Mouse (Mus musculus) stomach, embryonic 16.5 days (tissue): ENCODE results near the gene Mansc4. TPM values are rescaled to one million over a fixed set of nuclear protein-coding genes. Genes with fewer than 3 reads are reported as not detected.

Source experiments
- ATAC-seq: fragments of 200-750 bp; cut with Nextera tagmentation; 2 replicates; pipeline ENCODE4 v1.8.0; 2017; ENCODE audit warnings: moderate number of reproducible peaks, moderate TSS enrichment; ENCODE audit not compliant: insufficient read depth, low FRiP score
- H3K27ac ChIP-seq: fragments of 300-500 bp; sonication (generic); 2 replicates; pipeline ENCODE4 v1.5.1; 2014; ENCODE audit warnings: low read length
- H3K27me3 ChIP-seq: fragments of 300-500 bp; sonication (generic); 2 replicates; pipeline ENCODE4 v1.6.1; 2014; ENCODE audit warnings: low read length, control low read depth, mixed read lengths; ENCODE audit not compliant: control insufficient read depth, insufficient read depth
- H3K36me3 ChIP-seq: fragments of 300-500 bp; sonication (generic); 2 replicates; pipeline ENCODE4 v1.6.1; 2014; ENCODE audit warnings: low read length; ENCODE audit not compliant: control insufficient read depth, insufficient read depth
- H3K4me1 ChIP-seq: fragments of 300-500 bp; sonication (generic); 2 replicates; pipeline ENCODE4 v1.6.1; 2014; ENCODE audit warnings: low read length, control low read depth, mixed read lengths; ENCODE audit not compliant: control insufficient read depth, insufficient read depth
- H3K4me2 ChIP-seq: fragments of 300-500 bp; sonication (generic); 2 replicates; pipeline ENCODE4 v1.6.1; 2014; ENCODE audit warnings: low read depth, low read length, mixed read lengths
- H3K4me3 ChIP-seq: fragments of 300-500 bp; sonication (generic); replicated peaks from 2 replicates; pipeline ENCODE4 v1.5.1; 2014; ENCODE audit warnings: mild to moderate bottlenecking, low read length
- H3K9ac ChIP-seq: fragments of 300-500 bp; sonication (generic); 2 replicates; pipeline ENCODE4 v1.6.1; 2014; ENCODE audit warnings: low read length
- H3K9me3 ChIP-seq: fragments of 300-500 bp; sonication (generic); replicated peaks from 2 replicates; pipeline ENCODE4 v1.6.1; 2016; ENCODE audit warnings: low read length, control low read depth; ENCODE audit not compliant: control insufficient read depth
- WGBS: fragments of 180-500 bp; shearing (Covaris S2); extraction: QIAGEN DNeasy Blood & Tissue Kit; methylation state at CpG from one replicate; pipeline ENCODE4 v1.1.7; 2014; 5-methylcytosine and 5-hydroxymethylcytosine counted together
- polyA plus RNA-seq: library from polyadenylated mRNA; unstranded; fragments of >200 nt; fragmentation: Nextera tagmentation; extraction: Ambion mirVana; gene quantifications from 2 replicates; pipeline ENCODE4 v1.2.1, GENCODE M21; 2015

Gene Mansc4
- polyA plus RNA-seq, 1 experiment from 2014 or later, result 2.6 TPM

GRCm38 (mm10) chr6:147062694-147063093 lies 24.1 kb downstream of the Mansc4 start:
- Histone ChIP-seq H3K27me3 (no peaks in the 10 kb centered on the region), H3K4me3 (no peak overlapping the region), H3K27ac (no peak overlapping the region), H3K9me3 (no peaks in the 10 kb centered on the region), H3K4me2 (no peak overlapping the region), H3K36me3 (peaks cover 3% of the 10 kb centered on the region; the same call in 1 of the 2 replicates), H3K9ac (no peak overlapping the region), H3K4me1 (no peaks in the 10 kb centered on the region)
- WGBS, result 81% methylated on average over 7 of the region's 7 CpGs
- no peak for ATAC-seq

GRCm38 (mm10) chr6:147062034-147062433 lies 24.8 kb downstream of the Mansc4 start:
- H3K9me3 ChIP-seq, result no peaks in the 10 kb centered on the region
- peaks cover 3% of the 10 kb centered on the region; the same call in 1 of the 2 replicates for H3K36me3 ChIP-seq
- H3K9ac ChIP-seq, result no peak overlapping the region
- H3K4me2 ChIP-seq, result no peak overlapping the region
- H3K4me1 ChIP-seq, result no peaks in the 10 kb centered on the region
- H3K27ac ChIP-seq, result no peak overlapping the region
- H3K4me3 ChIP-seq, result no peak overlapping the region
- no peak for ATAC-seq
- 66% methylated on average over 7 of the region's 7 CpGs for WGBS
- H3K27me3 ChIP-seq, result no peaks in the 10 kb centered on the region

- no peak for ATAC-seq
Measured at GRCm38 (mm10) chr6:147061630-147062029, 25.2 kb downstream of the Mansc4 start.

GRCm38 (mm10) chr6:147059326-147059725 lies 27.5 kb downstream of the Mansc4 start:
- H3K4me2 ChIP-seq, result no peak overlapping the region
- H3K27ac ChIP-seq, result no peak overlapping the region
- H3K4me3 ChIP-seq, result no peak overlapping the region
- ATAC-seq, result no peak
- no peaks in the 10 kb centered on the region for H3K27me3 ChIP-seq
- no peaks in the 10 kb centered on the region for H3K9me3 ChIP-seq
- no peak overlapping the region for H3K9ac ChIP-seq
- no peaks in the 10 kb centered on the region for H3K4me1 ChIP-seq
- peaks cover 3% of the 10 kb centered on the region; the same call in 1 of the 2 replicates for H3K36me3 ChIP-seq
- 53% methylated on average over 7 of the region's 7 CpGs for WGBS

More at GRCm38 (mm10) chr6:147061630-147062029, 25.2 kb downstream of the Mansc4 start:
- no peak overlapping the region for H3K27ac ChIP-seq
- H3K9me3 ChIP-seq, result no peaks in the 10 kb centered on the region
- WGBS, result 80% methylated on average over 9 of the region's 9 CpGs
- H3K4me1 ChIP-seq, result no peaks in the 10 kb centered on the region
- H3K27me3 ChIP-seq, result no peaks in the 10 kb centered on the region
- no peak overlapping the region for H3K4me2 ChIP-seq
- H3K9ac ChIP-seq, result no peak overlapping the region
- H3K36me3 ChIP-seq, result peaks cover 3% of the 10 kb centered on the region; the same call in 1 of the 2 replicates
- no peak overlapping the region for H3K4me3 ChIP-seq

GRCm38 (mm10) chr6:147055374-147055977 lies 31.4 kb downstream of the Mansc4 start:
- Histone ChIP-seq H3K4me2 (no peak overlapping the region), H3K36me3 (peaks cover 7% of the 10 kb centered on the region; the same call in 1 of the 2 replicates), H3K27me3 (no peaks in the 10 kb centered on the region), H3K9me3 (no peaks in the 10 kb centered on the region), H3K27ac (no peak overlapping the region), H3K4me3 (no peak overlapping the region), H3K4me1 (no peaks in the 10 kb centered on the region), H3K9ac (no peak overlapping the region)
- no peak for ATAC-seq
- 81% methylated on average over 10 of the region's 10 CpGs for WGBS

GRCm38 (mm10) chr6:147053785-147054646 lies 32.8 kb downstream of the Mansc4 start:
- no peak overlapping the region for H3K4me3 ChIP-seq
- 92% methylated on average over 19 of the region's 19 CpGs for WGBS
- H3K9me3 ChIP-seq, result no peaks in the 10 kb centered on the region
- H3K27me3 ChIP-seq, result no peaks in the 10 kb centered on the region
- no peak for ATAC-seq
- no peak overlapping the region for H3K4me2 ChIP-seq
- peaks cover 18% of the 10 kb centered on the region; the same call in 1 of the 2 replicates for H3K36me3 ChIP-seq
- H3K27ac ChIP-seq, result no peak overlapping the region
- no peaks in the 10 kb centered on the region for H3K4me1 ChIP-seq
- no peak overlapping the region for H3K9ac ChIP-seq

GRCm38 (mm10) chr6:147052440-147052839 lies 34.4 kb downstream of the Mansc4 start:
- Histone ChIP-seq H3K36me3 (peaks cover 18% of the 10 kb centered on the region), H3K9me3 (no peaks in the 10 kb centered on the region), H3K9ac (no peak overlapping the region), H3K27me3 (no peaks in the 10 kb centered on the region), H3K27ac (no peak overlapping the region), H3K4me1 (no peaks in the 10 kb centered on the region), H3K4me3 (no peak overlapping the region), H3K4me2 (no peak overlapping the region)
- ATAC-seq, result no peak
- WGBS, result 89% methylated on average over 9 of the region's 9 CpGs

- Histone ChIP-seq H3K4me1 (no peaks in the 10 kb centered on the region), H3K36me3 (peaks cover 19% of the 10 kb centered on the region), H3K9ac (no peak overlapping the region), H3K9me3 (no peaks in the 10 kb centered on the region), H3K27me3 (no peaks in the 10 kb centered on the region), H3K27ac (no peak overlapping the region), H3K4me3 (no peak overlapping the region), H3K4me2 (no peak overlapping the region)
- no peak for ATAC-seq
- WGBS, result 91% methylated on average over 8 of the region's 8 CpGs
Measured at GRCm38 (mm10) chr6:147051666-147052065, 35.2 kb downstream of the Mansc4 start.

- H3K4me1 ChIP-seq, result no peaks in the 10 kb centered on the region
- no peak overlapping the region for H3K4me3 ChIP-seq
- H3K36me3 ChIP-seq, result peaks cover 25% of the 10 kb centered on the region
- H3K9ac ChIP-seq, result no peak overlapping the region
- no peak overlapping the region for H3K27ac ChIP-seq
- H3K4me2 ChIP-seq, result no peak overlapping the region
- WGBS, result 94% methylated on average over 13 of the region's 13 CpGs
- ATAC-seq, result no peak
- no peaks in the 10 kb centered on the region for H3K27me3 ChIP-seq
- H3K9me3 ChIP-seq, result no peaks in the 10 kb centered on the region
Measured at GRCm38 (mm10) chr6:147049239-147049805, 37.5 kb downstream of the Mansc4 start.
